Mouse (Mus musculus): Measurements from ENCODE around the gene Bhlhe23. TPM values are rescaled to one million over a fixed set of nuclear protein-coding genes. Genes with fewer than 3 reads are reported as not detected.

The Bhlhe23 gene
- not detected in 2 replicates for polyA plus RNA-seq (2011; ENCODE audit: insufficient read depth, insufficient read length, low read depth, missing spikeins)

GRCm38 (mm10) chr2:180776793-180777192 is at the start of gene Bhlhe23:
Gene Bhlhe23, minus strand, starts transcription at chr2:180776900.
- Histone ChIP-seq H3K36me3 (ENCODE audit: control insufficient read depth, insufficient read depth, low read length, poor library complexity, severe bottlenecking) (no peaks in the 10 kb centered on the region), H3K4me1 (ENCODE audit: control insufficient read depth, insufficient read depth, low read length) (no peaks in the 10 kb centered on the region), H3K9me3 (replicated peaks; ENCODE audit: control insufficient read depth, insufficient read depth, low read length, poor library complexity, severe bottlenecking) (no peaks in the 10 kb centered on the region), H3K4me3 (ENCODE audit: low read depth, low read length) (peak within 1 kb of the TSS; percentile 49), H3K27ac (ENCODE audit: insufficient read depth, low read length) (no peak within 1 kb of the TSS), H3K9ac (ENCODE audit: low read depth, poor library complexity, severe bottlenecking) (peak within 1 kb of the TSS; percentile 6), H3K27me3 (ENCODE audit: control insufficient read depth, insufficient read depth, low read length, poor library complexity, severe bottlenecking) (peaks cover 13% of the 10 kb centered on the region)
- TF ChIP-seq CTCF (IDR thresholded peaks at IDR 0.05; ENCODE audit: low read depth, low read length): no peak
- no peak for TF ChIP-seq EP300 (IDR thresholded peaks at IDR 0.05; ENCODE audit: insufficient read depth, low read depth, low read length)
- no peak for TF ChIP-seq POLR2A (IDR thresholded peaks at IDR 0.05; ENCODE audit: insufficient read depth, low read length)

DNA sequence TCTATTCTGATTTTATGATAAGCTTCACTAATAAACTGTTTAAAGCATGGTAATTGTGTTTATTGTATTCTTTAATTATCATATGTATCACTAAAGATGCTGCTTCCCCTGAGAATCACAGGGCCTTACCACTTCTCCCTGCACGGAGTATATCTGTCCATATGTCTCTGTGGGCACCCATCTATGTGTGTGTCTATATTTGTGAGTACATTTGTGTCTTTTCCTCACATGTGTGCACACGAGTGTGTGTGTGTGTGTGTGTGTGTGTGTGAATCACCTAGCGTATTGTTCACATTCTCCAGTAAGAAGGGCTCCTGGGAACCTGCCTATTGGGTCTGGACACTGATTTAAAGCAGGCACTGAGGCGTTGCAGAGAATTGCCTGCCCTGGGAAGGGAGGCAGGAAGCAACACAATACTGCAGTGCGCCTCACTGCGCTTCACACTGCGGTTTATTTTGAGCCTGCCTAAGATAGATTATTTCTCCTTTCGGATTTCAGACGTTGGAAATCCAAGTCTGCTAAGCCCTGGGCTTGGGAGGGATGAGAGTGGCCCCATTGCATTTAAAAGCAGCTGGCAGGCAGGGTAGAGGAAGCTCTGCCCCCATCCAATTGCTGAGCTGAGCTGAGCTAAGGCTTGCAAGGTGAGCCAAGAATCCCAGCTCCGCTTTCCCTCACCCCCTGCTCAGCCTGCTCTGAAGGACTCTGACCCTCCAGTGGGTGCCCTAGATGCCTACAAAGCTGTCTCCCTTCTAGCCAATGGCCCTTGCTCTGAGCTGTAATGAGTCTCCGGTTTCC is 48.6 kb upstream of the Bhlhe23 start:
- H3K9me3 ChIP-seq (replicated peaks; ENCODE audit: control insufficient read depth, insufficient read depth, low read length, poor library complexity, severe bottlenecking): no peaks in the 10 kb centered on the region
- H3K36me3 ChIP-seq (ENCODE audit: control insufficient read depth, insufficient read depth, low read length, poor library complexity, severe bottlenecking): no peaks in the 10 kb centered on the region
- no peak overlapping the region for H3K27ac ChIP-seq (ENCODE audit: insufficient read depth, low read length)
- H3K4me1 ChIP-seq (ENCODE audit: control insufficient read depth, insufficient read depth, low read length): no peaks in the 10 kb centered on the region
- H3K9ac ChIP-seq (ENCODE audit: low read depth, poor library complexity, severe bottlenecking): no peak overlapping the region
- TF ChIP-seq CTCF (IDR thresholded peaks at IDR 0.05; ENCODE audit: low read depth, low read length) (no peak), EP300 (IDR thresholded peaks at IDR 0.05; ENCODE audit: insufficient read depth, low read depth, low read length) (no peak), POLR2A (IDR thresholded peaks at IDR 0.05; ENCODE audit: insufficient read depth, low read length) (no peak)
- no peaks in the 10 kb centered on the region for H3K27me3 ChIP-seq (ENCODE audit: control insufficient read depth, insufficient read depth, low read length, poor library complexity, severe bottlenecking)
- no peak overlapping the region for H3K4me3 ChIP-seq (ENCODE audit: low read depth, low read length)

DNA sequence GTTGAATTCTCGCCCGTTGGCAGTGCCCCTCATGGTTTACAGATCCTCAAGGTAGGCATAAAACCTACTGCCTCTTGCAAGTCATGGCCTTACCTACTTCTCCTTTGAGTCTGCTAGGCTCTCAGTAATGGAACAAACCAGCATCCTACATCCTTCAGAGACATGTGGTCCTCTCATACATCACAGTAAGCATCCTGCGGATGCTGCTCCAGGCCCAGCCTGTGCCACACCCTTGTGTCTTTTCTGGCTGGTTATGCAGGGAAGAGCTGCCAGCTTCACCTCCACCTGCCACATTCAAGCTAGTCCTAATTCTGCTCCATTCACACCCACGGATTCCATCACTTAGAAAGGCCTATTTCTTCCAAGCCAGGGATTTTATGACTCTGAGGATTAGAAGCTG is 48.0 kb upstream of the Bhlhe23 start:
- Histone ChIP-seq H3K36me3 (ENCODE audit: control insufficient read depth, insufficient read depth, low read length, poor library complexity, severe bottlenecking) (no peaks in the 10 kb centered on the region), H3K9me3 (replicated peaks; ENCODE audit: control insufficient read depth, insufficient read depth, low read length, poor library complexity, severe bottlenecking) (no peaks in the 10 kb centered on the region)
- no peak for TF ChIP-seq POLR2A (IDR thresholded peaks at IDR 0.05; ENCODE audit: insufficient read depth, low read length)
- TF ChIP-seq CTCF (IDR thresholded peaks at IDR 0.05; ENCODE audit: low read depth, low read length): no peak
- TF ChIP-seq EP300 (IDR thresholded peaks at IDR 0.05; ENCODE audit: insufficient read depth, low read depth, low read length): no peak

DNA sequence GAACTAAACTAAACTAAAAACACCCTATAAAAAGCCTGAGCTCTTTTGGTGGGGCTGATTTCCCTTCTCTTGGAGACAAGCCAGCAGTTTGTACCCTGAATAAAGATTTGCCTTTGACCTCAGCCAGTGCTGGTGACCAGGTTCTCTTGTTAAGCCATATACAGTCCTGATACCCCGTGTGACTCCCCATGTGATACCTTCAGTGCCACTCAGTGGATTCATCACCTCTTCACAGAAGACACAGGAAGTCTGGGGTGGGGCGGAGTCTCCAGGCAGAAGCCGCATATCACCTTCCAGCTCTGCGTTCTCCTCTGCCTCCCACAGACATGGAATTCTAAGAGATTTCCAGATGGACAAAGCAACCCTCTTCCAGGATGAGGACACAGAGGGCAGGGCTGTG is 47.4 kb upstream of the Bhlhe23 start:
- no peaks in the 10 kb centered on the region for H3K27me3 ChIP-seq (ENCODE audit: control insufficient read depth, insufficient read depth, low read length, poor library complexity, severe bottlenecking)
- no peak overlapping the region for H3K4me3 ChIP-seq (ENCODE audit: low read depth, low read length)
- TF ChIP-seq POLR2A (IDR thresholded peaks at IDR 0.05; ENCODE audit: insufficient read depth, low read length): no peak
- TF ChIP-seq CTCF (IDR thresholded peaks at IDR 0.05; ENCODE audit: low read depth, low read length): no peak
- no peak for TF ChIP-seq EP300 (IDR thresholded peaks at IDR 0.05; ENCODE audit: insufficient read depth, low read depth, low read length)
- no peaks in the 10 kb centered on the region for H3K9me3 ChIP-seq (replicated peaks; ENCODE audit: control insufficient read depth, insufficient read depth, low read length, poor library complexity, severe bottlenecking)
- H3K27ac ChIP-seq (ENCODE audit: insufficient read depth, low read length): no peak overlapping the region
- no peaks in the 10 kb centered on the region for H3K4me1 ChIP-seq (ENCODE audit: control insufficient read depth, insufficient read depth, low read length)
- H3K36me3 ChIP-seq (ENCODE audit: control insufficient read depth, insufficient read depth, low read length, poor library complexity, severe bottlenecking): no peaks in the 10 kb centered on the region
- no peak overlapping the region for H3K9ac ChIP-seq (ENCODE audit: low read depth, poor library complexity, severe bottlenecking)

More for the DNA sequence above, 48.0 kb upstream of the Bhlhe23 start:
- no peaks in the 10 kb centered on the region for H3K27me3 ChIP-seq (ENCODE audit: control insufficient read depth, insufficient read depth, low read length, poor library complexity, severe bottlenecking)
- H3K4me1 ChIP-seq (ENCODE audit: control insufficient read depth, insufficient read depth, low read length): no peaks in the 10 kb centered on the region
- no peak overlapping the region for H3K9ac ChIP-seq (ENCODE audit: low read depth, poor library complexity, severe bottlenecking)
- no peak overlapping the region for H3K27ac ChIP-seq (ENCODE audit: insufficient read depth, low read length)
- no peak overlapping the region for H3K4me3 ChIP-seq (ENCODE audit: low read depth, low read length)

- Histone ChIP-seq H3K4me3 (ENCODE audit: low read depth, low read length) (no peak overlapping the region), H3K9ac (ENCODE audit: low read depth, poor library complexity, severe bottlenecking) (no peak overlapping the region)
- TF ChIP-seq EP300 (IDR thresholded peaks at IDR 0.05; ENCODE audit: insufficient read depth, low read depth, low read length) (no peak), CTCF (IDR thresholded peaks at IDR 0.05; ENCODE audit: low read depth, low read length) (peak; percentile 52)
These were observed 45.8 kb upstream of the Bhlhe23 start for GRCm38 (mm10) chr2:180822476-180822875.

GRCm38 (mm10) chr2:180819504-180819903 is 42.8 kb upstream of the Bhlhe23 start:
- H3K27me3 ChIP-seq (ENCODE audit: control insufficient read depth, insufficient read depth, low read length, poor library complexity, severe bottlenecking): no peaks in the 10 kb centered on the region
- H3K9me3 ChIP-seq (replicated peaks; ENCODE audit: control insufficient read depth, insufficient read depth, low read length, poor library complexity, severe bottlenecking): no peaks in the 10 kb centered on the region
- no peaks in the 10 kb centered on the region for H3K36me3 ChIP-seq (ENCODE audit: control insufficient read depth, insufficient read depth, low read length, poor library complexity, severe bottlenecking)
- no peaks in the 10 kb centered on the region for H3K4me1 ChIP-seq (ENCODE audit: control insufficient read depth, insufficient read depth, low read length)
- no peak overlapping the region for H3K9ac ChIP-seq (ENCODE audit: low read depth, poor library complexity, severe bottlenecking)
- H3K4me3 ChIP-seq (ENCODE audit: low read depth, low read length): no peak overlapping the region
- TF ChIP-seq EP300 (IDR thresholded peaks at IDR 0.05; ENCODE audit: insufficient read depth, low read depth, low read length) (no peak), CTCF (IDR thresholded peaks at IDR 0.05; ENCODE audit: low read depth, low read length) (no peak), POLR2A (IDR thresholded peaks at IDR 0.05; ENCODE audit: insufficient read depth, low read length) (no peak)
- no peak overlapping the region for H3K27ac ChIP-seq (ENCODE audit: insufficient read depth, low read length)

More at GRCm38 (mm10) chr2:180822476-180822875, 45.8 kb upstream of the Bhlhe23 start:
- no peaks in the 10 kb centered on the region for H3K36me3 ChIP-seq (ENCODE audit: control insufficient read depth, insufficient read depth, low read length, poor library complexity, severe bottlenecking)
- no peaks in the 10 kb centered on the region for H3K9me3 ChIP-seq (replicated peaks; ENCODE audit: control insufficient read depth, insufficient read depth, low read length, poor library complexity, severe bottlenecking)
- H3K27ac ChIP-seq (ENCODE audit: insufficient read depth, low read length): no peak overlapping the region
- H3K4me1 ChIP-seq (ENCODE audit: control insufficient read depth, insufficient read depth, low read length): no peaks in the 10 kb centered on the region
- no peaks in the 10 kb centered on the region for H3K27me3 ChIP-seq (ENCODE audit: control insufficient read depth, insufficient read depth, low read length, poor library complexity, severe bottlenecking)
